Mouse (Mus musculus) frontal cortex, postnatal 36 days (tissue): ENCODE data around the gene Vwa8.

ENCODE experiments used
- DNase-seq, 2 experiments: peaks; one replicate each; pipeline ENCODE4 v3.0.0; 2022; ENCODE audit warnings: low spot score in 2 of 2

Gene Vwa8

DNA sequence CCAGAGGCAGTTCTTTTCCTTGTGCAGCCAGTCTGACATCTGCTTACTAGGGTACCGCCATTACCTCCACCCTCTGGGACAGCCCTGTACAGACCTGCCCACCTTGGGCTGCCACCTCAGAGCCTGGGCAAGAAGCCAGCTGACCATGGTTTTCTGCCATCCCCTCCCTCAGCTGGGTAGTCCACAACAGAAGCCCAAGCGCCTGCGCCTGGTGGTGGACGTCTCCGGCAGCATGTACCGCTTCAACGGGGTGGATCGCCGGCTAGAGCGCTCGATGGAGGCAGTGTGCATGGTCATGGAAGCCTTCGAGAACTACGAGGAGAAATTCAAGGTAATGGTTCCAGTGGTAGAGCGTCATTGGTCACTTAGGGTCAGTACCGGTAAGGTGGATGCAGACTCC, 333.9 kb downstream of the Vwa8 start:
- DNase-seq = no peak

DNA sequence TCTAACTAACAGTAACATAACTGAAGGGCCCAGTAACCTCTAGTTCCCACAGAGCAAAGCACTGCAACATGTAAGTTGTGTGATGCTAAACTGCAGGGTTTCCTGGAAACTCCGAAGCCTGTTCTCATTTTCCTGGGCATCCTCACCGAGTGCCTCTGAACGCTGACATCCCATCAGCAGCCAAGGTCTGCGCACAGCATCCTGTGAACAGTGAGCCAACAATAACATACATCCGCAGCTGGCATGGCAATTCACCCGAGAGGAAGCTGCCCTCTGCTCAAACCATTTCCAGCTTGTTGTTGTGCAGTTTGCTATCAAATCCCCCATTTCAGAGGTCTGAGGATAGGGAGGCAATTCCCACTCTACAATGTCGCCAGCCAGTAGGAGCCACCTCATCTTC, 334.4 kb downstream of the Vwa8 start:
- DNase-seq = no peak

DNA sequence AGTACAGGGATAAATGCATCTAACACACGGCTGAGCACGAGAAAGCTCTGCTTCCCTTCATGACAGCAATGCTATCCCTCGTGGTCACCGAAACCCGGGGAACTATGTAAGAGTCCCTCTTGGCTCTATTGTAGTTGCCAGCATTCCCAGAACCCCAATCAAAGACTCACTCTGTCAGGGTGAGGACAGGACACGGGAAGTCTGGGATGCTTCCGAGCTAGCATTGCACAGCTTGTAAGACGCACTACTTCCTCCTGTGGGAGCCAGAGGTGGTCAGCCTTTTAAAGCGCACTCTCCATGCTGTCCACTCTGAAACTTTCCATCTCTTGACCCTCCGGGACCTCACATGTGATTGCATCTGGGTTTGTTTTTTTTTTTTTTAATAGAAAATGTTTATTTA, 335.2 kb downstream of the Vwa8 start:
- DNase-seq = no peak

DNA sequence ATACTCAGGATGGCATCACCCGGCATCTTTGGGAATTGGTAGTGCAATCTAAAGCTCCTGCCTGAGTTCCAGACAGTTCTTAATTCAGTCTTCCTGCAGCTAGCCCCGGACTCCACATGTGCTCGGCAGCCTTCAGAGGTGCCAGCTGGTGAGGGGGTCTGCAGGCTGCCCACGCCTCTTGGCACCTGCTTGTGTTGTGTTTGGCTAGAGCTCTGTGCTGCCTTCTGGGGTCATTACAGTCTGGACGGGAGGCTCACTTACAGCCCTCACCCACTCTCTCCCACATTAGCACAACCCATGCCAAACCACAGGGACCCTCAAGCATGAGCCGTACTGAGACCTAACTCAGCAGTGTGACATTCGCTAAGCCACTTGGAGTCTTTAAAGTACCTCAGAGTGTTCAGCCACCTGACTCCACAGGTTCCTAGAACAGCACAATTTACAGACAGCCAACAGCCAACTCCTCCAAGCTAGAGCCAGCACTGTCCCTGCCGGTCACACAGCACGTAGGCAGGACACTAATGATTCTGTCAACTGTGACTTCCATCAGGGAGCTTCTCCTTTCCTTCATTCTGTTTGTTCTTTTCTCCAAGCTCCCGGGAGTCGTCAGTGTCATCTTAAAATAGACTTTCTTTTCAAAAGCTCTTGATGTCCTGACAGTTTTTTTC, 336.3 kb downstream of the Vwa8 start:
- no peak for DNase-seq

DNA sequence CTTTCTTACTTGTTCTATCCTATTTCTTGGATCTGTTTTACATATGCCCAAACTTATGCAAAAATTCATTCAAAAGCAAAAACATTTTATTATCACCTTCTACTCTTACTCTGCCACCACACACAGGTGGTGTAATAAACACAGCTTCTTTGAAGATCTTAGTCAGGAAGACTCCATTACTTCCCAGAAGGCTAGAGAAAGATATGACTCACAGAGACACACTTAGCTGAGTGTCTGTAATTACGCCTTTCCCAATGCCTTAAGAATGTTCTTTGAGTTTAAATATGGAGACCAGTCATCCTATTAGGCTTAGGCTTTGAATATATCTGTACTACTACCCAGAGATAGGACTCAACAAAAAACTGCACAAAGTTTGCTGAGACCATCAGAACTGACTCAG, 338.1 kb downstream of the Vwa8 start:
- peak in 1 of 2 experiments; percentile 0 for DNase-seq

DNA sequence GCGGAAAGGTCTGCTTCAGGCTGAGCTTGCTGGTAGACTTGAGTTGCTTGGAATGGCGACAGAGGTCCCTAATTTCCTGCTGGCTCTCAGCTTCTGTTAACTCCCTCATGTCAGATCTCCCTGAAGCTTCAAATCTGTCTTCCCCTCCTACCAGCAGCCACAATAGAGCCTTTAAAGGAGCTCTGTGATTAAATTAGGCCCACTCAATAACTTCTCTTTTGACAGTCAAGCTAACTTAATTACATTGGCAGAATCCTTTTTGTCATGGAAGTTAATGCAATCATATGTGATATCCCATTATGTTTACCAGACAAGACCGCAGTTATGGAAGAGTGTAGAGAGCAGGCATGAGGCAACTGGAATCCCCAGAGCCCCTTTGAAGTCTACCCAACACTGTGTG, 347.9 kb downstream of the Vwa8 start:
- DNase-seq = no peak

DNA sequence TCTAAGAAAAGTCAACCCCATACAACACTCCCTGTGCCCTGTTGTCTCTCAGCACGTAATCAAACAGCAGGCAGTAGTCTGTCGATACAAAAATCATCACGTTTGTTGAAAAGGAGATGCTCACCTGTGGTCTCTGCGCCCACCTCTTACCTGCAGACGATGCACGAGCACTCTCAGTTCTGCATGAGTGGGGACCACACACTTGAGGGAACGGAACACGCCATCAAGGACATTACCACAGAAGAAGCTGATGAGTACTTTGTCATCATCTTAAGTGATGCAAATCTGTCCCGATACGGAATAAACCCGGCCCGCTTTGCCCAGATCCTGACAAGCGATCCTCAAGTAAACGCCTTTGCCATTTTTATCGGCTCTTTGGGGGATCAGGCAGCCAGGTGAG, 349.2 kb downstream of the Vwa8 start:
- no peak for DNase-seq

DNA sequence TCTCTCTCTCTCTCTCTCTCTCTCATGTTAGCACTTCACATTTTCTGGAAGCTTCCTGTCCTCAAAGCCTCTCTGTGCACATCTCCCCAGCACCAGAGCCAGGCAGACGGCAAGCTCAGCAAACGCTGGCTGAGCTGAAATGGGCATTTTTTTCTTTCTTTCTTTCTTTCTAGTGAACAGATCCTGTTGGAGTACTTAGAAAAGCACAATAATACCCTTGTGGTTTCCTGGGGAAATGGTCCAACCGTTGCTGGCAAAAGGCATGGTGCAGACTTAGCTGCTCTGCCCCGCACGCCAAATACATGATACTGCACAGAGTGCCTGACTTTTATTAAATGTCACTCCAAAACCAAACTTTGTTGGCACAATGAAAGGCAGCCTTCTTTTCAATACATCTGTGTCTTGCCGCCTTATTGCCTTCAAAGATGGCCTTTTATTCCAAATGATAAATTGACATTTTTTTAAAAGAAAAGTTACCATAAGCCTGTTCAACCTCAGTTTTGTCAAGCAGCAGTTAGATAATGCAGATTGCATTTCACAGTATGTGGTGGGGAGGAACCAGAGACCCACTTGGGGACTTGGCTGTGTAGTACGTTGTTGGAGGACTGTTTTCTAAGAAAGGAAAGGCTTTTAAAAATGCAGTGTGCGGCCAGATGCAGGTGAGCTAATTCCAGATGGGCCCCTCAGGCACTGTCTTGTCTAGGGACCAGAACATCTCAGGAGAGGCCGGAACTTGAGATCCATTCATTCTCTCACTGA, 351.5 kb downstream of the Vwa8 start:
- DNase-seq = no peak

DNA sequence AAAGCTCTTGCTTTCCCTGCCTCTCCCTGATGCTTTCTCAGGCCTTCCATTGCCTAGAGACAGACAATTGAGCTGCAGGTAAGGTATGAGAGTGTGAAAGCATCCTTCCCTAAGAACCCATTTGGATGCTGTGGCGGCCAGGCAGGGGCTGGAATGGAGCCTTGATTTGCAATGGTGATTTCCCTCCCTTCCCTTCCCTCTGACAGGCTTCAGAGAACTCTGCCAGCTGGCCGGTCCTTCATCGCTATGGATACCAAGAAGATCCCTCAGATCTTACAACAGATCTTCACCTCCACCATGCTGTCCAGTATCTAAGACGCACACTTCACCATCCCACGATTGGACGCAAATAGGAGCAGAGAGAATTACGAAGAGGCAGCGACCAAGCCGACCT, 352.0 kb downstream of the Vwa8 start:
- peak in 1 of 2 experiments; percentile 43 for DNase-seq

DNA sequence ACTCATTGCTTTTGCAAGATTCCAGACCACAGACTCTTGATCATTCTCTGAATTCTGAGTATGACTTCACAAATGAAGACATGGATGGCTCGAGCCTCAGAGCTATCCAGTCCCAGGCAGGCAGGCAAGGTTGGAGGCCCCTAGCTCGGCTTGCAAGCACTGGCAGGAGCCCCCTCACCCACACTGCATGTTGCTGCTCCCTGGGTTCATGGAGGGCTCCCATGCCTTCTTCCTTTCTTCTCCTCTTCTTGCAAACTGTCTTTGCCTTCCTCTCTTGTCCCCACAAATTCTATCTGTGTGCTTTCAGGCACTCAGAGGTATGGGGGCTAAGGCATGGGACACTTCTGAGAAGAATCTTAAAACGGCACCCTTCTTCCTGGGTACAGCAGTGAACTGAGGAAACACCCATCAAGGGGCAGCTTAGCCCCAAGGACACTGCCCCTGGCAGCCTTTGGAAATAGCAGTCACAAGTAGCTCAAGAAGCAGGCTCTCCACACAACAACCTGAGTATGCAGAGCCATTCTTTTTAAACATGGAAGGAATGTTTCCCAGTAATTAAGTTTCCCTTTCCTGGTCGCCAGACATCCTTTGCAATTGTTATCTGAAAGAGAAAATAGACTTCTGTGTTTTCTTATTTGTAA, 354.0 kb downstream of the Vwa8 start:
- DNase-seq = no peak

DNA sequence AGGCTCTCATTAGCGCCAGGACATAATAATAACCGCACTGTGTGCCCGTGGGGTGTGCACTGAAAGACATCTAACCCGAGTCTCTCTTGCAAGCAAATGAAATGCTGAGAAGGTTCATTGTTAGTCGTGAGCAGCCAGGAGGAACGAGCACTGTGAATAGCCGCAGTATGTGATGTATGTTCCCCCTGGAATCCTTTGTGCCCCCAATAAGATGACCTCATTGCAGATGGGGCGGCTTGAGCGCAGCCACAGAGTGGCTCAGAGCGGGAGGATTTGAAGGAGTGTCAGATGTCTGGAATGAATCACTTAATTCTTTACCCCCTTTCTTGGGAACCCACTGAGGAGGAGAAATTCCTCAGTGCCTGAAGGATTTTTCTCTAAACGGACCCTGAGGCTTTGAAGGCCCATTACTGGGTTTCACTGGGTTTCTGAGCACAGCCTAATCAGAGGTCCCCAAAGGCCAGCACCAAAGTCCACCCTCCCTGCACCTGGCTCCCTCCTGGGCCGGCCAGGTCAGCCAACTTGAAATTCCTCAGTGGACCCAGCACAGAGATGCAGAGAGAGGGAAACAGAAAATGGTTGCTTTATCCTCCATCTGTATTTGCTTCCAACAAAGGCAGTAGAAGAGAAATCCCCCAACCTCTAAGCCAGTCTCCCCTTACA, 354.8 kb downstream of the Vwa8 start:
- peak in 1 of 2 experiments; percentile 43 for DNase-seq

DNA sequence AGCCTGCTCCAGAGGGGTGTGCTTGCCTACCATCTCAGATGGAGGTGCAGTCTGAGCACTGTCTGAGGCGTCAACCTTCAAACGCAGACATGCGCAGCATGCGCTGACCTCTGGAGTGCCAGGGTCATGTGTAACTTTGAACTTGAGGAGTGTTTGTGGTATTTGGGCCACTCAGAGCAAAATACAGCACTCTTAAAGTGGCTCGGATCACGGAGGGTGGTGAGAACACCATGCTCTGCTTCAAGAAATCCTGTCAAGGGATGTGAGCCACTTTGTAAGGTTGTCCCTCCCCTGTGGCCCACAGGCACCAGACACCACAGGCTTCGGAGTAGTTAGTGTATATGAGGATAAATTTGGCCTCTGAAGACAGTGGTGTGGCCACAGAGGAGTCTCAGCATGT, 356.0 kb downstream of the Vwa8 start:
- no peak for DNase-seq

DNA sequence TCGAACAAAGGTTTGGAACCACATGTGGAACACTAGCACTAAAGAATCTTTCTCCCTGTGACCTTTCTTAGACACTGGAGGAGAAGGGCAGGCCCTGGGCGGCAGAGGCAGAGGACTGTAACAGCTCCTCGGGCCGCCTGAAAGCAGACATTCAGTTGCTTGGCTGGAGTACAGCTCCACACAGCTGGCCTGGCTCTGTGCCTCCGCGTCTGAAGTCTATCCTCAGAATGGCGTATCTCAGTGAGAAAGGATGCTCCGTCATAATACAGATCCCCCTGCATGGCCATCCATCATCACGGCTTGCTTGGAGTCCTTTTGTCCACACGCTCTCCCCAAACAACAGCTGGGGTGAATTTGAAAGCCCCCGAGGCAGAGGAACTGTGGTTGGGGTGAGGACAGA, 357.4 kb downstream of the Vwa8 start:
- peak; percentile 65 to 81 for DNase-seq

DNA sequence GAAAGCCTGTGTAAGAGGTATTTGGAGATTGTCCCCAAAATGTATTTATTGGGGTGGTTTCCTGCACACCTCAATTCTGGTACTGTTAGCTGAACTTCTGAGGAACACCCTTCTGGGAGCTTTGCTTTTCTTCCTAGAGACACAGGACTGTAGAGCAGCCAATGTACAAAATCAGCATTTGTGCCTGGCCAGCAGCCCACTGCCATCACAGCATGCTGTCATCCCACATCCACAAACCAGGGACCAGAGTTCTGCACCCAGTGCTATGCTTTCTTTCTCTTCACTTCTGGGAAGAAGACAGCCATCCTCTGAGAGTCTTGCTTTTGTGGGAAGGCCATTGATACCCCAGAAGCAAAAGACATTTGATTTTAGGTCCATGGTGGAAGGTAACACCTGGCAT, 359.6 kb downstream of the Vwa8 start:
- DNase-seq = no peak

DNA sequence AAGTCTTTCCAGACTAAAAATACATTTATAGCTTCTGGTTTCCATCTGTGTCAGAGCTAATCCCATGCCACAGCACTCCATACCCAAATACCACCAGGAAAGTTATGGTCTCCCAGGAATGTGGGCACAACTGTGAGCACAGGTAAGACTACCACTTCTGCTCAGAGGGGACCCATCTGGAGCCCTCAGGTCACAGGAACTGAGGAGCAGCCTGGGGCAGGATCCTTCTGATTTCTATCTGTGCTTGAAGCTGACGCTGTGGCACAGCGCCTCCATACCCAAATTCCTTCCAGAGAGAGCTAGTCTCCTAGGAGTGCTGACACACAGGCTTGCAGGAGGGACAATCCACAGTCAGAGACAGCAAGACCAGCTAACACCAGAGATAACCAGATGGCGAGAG, 361.0 kb downstream of the Vwa8 start:
- DNase-seq = no peak

DNA sequence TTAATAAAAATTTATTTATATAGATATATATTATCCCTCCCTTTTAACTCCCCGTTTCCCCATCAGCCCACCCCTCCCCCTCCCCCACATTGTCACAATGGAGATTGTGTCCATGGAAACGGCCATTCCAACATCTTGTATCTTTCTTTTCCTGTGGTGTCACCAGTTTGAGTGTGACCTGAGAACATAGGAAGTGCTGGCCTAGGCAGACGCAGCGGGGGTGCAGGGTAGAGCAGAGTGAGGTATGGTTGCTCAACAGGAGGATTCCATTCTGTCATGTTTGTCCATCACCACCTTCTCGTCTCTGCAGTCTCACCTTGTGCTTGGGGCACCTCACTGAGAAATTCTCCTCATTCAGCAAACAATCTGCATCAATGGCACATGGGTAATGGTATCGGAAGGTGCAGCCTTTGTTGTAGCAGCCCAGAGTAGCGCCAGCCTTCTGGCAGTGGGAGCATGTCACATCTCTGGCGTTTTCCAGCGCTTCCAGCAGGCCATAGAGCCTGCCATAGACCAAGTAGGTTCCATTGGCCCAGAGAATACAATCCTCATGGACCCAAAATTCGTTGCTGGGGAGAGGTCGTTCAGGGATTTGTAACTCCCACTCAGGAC, 363.6 kb downstream of the Vwa8 start:
- no peak for DNase-seq

DNA sequence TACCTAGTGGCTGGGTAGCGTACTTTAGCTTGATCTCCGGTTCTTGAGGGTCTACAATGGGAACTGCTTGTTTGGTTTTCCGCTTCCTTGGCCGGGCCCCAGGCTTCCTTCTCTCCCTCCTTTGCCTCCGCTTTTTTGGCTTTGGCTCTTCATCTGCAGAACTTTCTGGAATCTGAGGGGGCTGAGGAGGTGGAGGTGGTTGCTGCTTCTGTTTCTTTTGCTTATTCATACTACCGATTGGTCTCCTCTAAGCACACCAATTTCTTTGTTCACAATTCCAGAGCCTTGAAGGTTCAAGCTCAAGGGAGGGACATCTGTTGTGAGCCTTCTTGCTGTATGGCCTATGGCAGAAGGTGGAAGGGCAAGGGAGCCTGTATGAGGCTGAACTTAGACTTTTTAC, 365.3 kb downstream of the Vwa8 start:
- no peak for DNase-seq

DNA sequence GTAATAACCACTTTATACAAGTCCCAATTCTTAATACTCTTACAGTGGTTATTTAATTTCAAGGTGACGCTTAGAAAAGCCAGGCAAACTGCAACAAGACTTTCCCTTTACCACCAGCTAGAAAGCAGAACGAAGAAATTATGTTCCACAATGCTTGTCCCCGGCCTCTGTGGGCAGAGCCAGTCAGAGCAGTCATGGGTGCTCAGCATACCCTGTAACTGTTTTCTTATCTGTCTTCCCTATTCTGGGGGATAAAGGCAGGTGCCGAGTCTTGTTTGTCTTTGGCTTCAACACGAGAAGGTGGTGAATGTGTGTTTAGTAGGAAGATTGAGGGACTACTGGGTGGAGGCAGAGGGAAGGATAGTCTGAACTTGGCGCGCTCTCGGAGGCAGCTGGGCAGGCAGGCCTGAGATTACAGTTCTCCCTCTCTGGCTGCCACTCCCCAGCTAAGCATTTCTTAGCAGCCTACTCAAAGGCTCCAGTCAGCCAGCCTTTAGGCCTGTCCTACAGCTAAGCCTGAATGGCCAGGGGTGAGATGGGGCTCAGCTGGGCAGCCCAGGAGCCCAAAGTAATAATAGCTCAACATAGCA, 365.9 kb downstream of the Vwa8 start:
- no peak for DNase-seq

DNA sequence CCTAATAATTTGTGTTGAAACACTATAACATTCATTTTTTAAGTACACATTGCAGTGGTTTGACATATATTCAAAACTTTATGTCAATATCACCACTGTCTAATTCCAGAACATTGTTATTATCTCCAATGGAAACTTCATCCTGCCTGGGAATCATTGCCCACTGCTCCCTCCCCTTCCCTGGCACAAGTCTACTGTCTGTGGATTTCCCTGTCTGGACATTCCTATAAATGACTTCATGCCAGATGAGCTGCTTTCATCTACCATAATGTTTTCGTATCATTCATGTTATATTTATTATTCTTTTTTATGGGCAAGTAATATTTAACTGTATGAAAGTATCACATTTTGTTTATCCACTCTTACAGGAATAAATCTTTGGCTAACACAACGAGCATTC, 367.5 kb downstream of the Vwa8 start:
- no peak for DNase-seq

DNA sequence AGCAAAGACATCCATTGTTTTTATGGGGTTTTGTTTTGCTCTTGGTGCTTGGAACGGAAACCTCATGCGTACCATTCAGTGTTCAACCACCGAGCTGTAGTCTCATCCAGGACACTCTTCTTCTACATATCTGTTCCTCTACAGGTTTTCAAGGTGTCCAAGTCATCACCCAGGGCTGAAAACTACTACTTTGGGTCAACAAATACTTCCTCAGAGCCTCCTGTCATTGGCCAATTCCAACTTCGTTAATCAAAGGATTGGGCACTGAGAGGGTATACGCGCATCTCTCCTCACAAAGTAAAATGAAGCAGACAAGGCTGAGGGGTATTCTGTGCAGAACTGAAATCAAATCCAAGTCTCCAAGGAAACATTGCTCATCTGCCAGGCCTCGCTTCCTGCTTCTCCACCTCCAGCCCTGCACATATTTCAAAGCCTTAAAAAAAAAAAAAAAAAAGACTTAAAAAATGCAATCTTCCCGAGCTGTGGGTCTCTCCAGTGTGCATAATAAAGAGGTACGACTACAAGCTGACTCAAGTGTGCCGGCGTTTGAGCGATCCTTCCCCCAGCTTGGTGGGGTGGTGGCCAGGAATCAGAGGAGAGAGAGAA, 374.7 kb downstream of the Vwa8 start:
- peak in 1 of 2 experiments; percentile 38 for DNase-seq

DNA sequence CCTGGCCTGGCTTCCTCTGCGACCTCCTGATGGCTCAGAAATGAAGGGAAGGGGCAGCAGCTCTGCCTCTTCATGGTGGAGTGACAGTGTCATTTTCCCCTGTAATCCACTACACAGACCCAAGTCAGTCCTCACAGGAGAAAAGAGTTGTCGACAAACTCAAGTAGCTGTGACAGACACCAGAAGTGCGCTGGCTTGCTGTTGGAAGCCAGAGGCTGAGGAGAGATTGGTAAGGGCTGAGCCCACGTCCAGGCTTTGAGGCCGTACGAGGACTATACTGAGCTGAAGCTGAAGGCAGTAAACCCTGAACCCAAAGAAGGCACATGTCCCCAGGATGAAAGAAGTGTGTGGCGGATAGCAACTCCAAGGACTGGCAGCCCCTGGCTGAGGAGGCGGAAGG, 376.6 kb downstream of the Vwa8 start:
- DNase-seq = no peak
